Mouse (Mus musculus): ENCODE data around the gene Erfe.

- TF ChIP-seq EP300 (IDR thresholded peaks at IDR 0.05; ENCODE audit: low read depth) (no peak), CTCF (IDR thresholded peaks at IDR 0.05; ENCODE audit: low read depth) (no peak)
These were observed 15.0 kb upstream of the Erfe start for GRCm38 (mm10) chr1:91351249-91351648.

Measured in liver, postnatal 0 days (tissue).